Mouse (Mus musculus) urinary bladder, adult 18-20 months (tissue): ENCODE measurements around the gene Cdk14.

ENCODE experiments used
- DNase-seq, 2 experiments: peaks; one replicate each; pipeline ENCODE4 v3.0.0; 2022; ENCODE audit warnings: low spot score in 2 of 2, mixed read lengths in 2 of 2

The Cdk14 gene

DNA sequence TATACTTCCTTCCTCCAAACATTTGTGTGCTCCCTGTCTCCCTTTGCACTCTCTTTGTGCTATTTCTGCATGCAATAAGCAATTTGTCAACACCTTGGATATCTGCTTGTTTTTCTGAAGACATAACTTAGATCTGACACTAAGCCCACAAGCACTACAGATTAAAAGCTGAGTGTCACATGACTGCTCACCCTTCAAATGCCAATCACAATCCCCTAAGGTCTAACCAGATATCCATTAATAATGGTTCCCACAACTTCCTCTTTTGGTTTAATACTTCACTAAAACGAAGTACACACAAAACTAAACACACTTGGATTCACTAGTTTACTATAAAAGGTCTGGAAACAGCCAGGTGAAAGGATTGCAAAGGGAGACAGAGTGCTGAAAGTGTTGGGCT lies 348.6 kb downstream of the Cdk14 start:
- no peak for DNase-seq

DNA sequence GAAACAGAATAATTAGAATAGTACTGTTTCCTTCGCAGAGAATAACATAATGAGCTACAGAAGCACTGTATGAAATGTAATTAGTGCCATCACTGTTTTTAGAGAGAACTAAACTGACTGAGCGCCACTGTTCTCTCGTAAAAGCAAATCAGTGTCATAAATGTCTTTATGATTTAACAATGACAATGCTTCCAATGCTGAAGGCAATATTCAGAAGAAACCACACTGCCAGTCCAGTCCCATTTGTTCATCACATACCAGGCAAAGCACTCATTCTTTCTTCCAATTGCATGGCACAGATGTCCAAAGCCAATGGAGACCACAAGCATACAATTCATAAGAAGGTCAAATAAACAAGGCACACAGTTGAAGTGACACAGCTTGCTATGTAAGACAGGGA lies 355.4 kb downstream of the Cdk14 start:
- DNase-seq = no peak

DNA sequence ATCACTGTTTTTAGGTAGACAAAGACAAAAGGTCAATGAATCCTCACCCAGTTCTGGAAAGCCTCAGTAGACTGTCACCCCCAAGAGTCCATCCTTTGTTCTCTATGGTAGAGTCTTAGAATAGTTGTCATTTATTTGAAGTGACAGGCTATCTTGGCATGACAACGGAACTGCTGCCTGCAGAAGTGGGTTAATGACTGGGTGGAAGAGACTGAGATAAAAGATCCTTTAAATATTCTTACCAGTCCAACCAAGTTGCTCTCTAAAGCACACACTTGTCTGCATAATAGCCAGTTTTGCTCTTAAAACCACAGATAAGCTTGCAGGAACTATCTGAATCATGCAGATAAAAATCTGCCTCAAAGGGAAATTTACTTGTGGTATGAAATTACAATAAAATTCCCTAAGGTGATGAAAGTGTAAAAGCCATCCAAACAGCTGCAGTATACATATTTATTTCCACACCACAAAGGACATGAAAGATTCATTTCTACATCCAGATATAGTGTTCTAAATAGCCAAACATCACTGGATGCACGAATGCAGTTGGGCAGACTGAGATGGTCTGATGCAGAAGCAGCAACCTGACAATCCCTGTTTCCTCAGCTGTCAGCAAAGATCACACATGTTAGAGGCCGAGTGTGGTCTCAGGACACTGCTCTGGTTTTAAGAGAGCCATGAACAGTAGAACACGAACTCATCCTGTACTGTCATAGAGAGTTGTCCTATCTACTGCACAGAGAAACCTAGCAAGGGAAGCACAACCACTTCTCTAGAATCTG lies 363.8 kb downstream of the Cdk14 start:
- DNase-seq = no peak

DNA sequence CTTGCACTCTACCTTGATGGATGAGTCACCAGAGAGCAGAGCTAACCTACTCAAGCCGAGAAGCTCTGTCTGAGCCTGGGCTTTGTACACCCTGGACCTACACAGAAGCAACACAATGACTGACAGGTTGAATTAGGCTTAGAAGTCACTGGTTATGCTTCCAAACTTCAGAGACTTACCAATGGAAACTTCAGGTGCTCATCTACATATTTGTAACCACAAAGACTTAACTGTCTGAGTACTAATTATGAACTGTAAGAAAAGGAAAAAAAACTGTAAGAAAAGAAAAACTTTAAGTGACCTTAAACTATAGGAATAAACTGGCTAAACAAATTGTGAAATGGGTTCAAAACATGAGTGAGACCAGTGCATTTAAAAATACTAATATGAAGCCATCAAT lies 364.6 kb downstream of the Cdk14 start:
- DNase-seq = no peak

DNA sequence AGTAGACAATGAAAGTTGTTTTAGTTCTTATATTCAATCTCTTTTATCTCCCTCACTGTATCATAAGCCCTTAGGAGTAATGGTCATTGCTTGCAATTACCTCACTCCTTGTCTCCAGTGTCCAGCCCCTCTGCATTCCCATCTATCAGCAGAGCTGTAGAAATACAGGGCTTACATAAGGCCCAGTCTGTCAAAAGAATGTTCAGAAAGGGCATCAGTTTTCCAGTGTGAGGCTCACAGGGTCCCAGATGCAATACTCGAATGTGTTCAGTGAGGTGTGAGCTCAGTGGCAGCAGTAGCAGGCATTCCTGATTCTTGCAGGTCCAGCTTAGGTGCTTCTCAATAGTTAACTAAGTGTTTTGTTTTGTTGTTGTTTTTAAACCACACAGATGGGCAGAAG lies 365.8 kb downstream of the Cdk14 start:
- no peak for DNase-seq

DNA sequence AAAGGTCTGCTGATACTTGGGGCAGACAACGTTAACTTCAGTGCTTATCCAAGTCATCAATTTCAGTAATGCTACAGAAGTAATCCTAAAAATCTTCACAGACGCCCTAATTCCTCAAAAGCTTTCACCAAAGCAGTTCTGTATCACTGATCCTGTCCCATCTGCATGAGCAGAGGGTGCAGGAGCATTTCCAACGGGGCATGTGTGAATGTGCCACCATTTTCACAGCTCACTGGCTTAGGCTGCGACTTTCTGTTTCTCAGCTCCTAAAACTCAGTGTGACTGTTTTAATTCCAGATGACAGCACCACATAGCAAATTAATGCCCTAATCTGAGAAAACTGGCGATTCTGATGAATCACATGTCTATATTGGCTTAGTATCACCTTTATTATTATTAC lies 375.8 kb downstream of the Cdk14 start:
- no peak for DNase-seq

DNA sequence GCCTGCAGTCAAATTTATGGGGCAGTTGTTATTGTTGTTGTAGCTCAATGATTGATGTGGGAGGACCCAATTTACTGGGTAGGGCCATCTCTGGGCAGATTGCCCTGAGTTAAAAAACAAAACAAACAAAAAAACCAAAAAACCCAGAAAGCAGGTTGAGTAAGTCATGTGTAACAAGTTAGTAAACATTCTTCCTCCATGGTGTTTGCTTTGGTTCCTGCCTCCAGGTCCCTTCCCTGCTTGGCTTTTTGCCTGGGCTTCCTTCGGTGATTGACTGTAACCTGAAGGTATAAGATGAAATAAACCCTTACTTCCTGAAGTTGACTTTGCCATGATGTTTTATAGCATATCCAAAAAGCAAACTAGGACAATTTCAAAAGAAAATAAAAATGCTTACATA lies 377.4 kb downstream of the Cdk14 start:
- no peak for DNase-seq

DNA sequence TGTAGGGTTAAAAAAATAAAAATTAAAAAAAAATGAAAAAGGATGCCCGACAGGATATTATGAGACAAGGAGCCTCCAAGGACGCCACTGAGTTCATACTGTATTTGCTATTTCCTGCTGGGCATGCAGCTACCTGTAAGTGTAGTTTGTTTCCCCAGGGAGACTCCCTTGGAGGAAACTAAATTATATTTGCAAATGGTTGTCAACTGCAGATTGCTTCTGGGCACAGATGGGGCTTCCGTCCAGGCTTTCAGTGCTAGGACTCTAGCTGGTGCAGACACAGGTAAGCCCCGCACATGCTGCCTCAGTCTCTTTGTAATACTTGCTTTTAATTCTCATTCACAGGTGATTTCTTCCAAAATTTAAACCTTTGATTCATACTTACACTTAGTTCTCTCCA lies 378.6 kb downstream of the Cdk14 start:
- no peak for DNase-seq

DNA sequence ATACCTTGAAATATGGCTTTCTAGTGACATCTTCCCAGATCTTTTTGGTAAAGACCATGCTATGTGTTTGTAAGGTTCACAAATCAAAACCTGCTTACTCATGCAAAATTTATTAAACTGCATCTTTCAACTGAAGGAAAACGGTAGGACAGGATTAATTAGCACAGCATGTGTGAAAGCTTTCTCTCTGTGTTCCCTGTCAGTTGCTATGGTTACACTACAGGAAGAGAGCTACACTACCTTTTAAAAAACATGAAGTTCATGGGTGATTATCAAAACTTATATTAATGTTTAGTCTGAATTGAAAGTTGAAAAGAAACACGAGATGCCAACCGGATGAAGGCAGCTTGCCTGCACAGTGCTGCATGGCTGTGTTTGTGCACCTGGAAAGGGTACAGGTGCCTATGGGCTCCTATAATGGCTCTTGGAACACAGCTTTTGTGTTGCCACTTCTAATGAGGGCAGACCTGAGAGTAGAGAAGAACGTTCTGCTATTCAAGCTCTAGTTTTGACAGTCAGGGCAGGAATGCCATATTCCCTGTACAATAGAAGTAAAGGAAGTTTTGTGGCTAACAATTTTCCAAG lies 380.3 kb downstream of the Cdk14 start:
- no peak for DNase-seq

DNA sequence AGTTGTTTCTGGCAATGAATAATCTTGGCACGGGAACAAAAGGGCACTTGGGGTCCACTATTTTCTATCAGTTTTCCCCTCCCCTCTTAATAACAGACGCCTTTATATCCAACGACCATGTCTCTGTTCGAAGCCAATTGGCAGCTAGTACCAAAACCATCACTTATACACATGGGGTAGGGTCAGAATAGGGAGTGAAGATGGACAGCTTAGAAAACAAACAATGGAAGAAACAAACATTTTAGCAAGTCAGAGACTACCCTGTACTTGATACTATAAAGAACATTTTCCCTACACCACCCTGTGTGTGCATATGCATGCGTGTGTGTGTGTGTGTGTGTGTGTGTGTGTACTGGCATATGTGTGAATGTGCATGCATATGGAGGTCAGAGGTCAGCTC lies 386.7 kb downstream of the Cdk14 start:
- no peak for DNase-seq

DNA sequence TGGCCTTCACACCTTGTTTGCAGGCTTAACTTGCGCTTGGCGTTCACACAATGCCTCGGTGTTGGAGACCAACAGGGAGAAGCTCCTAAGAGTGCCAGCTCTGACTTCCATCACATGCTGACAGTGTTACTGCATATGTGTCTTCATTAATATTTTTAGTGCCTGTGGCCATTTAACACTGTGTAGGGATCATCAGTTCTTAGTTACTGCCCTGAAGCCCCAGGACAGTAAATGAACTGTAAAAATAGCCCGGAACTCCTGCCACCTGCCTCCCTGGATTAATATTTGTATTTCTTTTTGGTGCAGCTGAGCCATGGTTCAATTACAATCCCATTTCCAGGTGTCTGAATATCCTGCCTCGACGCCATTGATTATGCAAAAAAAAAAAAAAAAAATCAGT lies 387.3 kb downstream of the Cdk14 start:
- DNase-seq = no peak

DNA sequence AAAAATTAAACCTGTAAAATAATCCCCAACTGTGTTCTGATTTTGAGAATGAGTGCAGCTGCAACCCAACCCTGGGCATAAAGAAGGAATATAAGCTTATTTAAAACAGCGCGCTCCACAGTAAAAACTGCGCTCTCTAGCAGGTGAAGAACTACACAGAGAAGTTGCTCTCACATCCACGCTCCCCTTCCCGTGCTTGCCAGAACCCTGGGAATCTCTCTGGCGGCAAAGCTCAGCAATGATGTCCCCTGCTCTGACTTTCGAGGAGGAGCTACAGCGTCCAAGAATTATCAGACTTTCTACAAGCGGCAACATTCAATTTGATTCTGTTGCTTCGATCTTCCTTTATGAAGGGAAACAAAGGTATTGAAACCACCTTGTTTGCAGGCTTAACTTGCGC lies 387.7 kb downstream of the Cdk14 start:
- DNase-seq = no peak

DNA sequence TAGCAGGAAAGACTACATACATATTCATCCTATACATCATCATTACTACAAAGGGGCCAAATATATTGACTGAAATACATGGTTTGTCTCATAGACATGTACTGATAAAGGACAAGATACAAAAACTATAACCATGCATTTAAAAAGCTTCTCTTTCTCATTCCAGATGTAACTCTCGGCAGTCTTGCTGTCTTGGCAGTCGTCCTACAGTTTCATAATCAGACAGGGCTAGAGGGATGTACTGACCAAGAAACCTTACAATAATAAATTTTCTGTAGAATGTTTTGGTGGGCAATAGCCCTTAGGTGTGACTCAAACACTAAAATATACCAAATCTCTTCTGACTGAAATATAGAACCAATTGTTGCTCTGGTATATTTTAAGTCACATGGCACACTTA lies 389.7 kb downstream of the Cdk14 start:
- no peak for DNase-seq

DNA sequence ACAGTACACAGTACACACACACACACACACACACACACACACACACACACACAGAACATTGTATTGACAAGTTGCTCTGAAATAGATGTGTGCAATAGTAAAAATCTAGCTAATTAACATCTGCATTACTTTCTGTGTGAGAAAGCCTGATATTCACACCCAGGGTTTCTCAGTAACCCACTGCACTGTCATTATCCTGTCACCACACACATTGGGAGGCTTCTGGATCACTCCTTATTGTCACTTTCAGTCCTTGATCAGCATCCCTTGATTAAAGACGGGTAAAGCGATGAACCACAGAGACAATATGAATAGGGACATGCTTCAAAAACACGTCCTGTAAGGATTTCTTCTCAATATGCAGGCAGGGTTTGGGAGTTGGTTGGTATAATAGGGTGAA lies 401.2 kb downstream of the Cdk14 start:
- no peak for DNase-seq

DNA sequence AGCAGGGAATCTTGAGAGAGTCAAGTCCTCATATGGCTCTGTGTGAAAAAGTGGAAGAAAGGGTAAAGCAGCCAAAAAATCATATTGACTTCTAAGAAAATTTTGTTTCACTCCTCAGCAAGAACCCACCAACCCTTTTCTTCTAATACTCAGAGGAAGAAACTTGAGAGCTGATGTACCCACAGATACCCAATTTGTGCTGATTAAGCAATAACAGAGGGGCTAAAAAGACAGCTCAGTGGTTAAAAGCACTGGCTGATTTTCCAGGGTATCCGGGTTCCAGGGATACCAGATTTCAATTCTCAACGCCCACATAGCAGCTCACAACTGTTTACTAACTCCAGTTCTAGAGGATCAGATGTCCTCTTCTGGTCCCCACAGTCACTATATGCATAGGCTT lies 401.9 kb downstream of the Cdk14 start:
- no peak for DNase-seq

DNA sequence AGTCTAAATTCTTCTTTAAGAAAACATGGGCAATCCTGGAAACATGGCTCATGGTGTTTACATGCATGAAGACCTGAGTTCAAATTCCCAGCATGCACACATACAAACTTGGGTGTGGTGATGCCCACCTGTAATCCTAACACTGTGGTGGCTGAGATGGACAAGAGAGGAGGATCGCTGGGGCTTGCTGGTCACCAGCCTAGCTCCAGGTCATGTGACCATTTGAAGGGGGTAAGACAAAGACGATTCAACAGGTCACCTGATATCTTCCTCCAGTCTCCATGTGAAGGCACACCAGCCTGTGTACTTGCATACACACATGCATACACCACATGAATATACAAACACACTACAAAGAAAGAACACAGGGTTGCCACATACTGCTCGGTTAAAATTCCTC lies 406.3 kb downstream of the Cdk14 start:
- no peak for DNase-seq

DNA sequence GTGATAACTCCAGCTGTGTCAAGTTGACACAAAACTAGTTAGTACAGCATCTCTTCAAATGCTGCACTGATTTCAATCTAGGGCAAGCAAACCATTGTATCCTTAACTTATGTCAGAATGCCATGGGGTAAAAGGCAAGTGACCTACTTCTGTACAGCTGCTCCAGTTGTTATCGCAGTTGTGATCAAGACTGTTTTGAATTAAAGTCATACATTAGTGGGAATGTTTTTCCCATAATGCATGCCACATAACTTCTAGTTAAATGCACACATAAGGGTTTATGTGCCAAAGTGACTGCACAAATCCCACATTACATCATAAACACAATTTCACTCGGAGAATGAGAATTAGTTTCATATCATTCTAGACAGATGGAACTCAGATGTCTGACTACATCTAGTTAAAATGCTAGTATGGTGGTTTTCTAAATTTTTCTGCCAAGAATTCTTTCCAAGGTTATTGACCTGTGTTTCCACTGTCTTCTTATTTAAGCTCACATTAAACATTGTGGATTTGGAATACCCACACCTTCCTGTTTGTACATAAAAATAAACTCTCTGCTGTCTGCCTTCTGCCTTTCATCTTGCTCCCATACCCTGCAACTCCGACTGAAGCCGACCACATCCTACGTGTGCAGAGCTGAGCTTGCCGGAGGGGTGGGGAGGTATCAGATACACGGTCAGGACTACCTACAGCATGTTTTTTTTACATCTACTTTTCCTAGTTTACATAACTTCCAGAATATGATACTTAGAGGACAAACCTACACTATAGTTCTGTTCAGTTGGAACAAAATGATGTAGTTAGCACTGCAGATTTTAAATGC lies 407.4 kb downstream of the Cdk14 start:
- no peak for DNase-seq

DNA sequence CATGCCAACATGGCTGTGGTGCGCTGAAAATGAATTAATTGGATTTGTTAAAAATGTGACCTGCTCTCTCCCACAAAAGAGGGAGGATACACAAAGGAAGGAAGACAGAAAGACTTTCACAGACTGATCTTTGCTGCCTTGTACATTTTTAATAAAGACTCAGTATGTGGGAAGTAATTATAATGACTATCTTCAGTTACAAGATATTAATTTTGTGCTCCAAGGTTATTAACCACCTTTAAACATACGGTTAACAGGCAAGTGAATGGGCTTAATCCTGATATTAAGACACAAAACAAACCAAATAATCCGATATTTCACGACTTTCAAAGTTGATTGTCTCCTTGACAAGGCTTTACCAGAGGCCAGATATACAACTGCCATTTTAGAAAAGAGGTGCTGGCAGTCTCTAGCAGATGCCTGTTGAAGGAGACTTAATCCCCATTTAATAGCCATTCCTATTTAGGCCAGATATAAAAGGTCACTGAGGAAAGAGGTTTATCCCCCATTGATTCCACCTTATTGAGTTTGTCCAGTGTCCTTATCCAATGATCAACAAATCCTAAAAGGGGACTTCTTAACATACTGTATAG lies 411.9 kb downstream of the Cdk14 start:
- no peak for DNase-seq

DNA sequence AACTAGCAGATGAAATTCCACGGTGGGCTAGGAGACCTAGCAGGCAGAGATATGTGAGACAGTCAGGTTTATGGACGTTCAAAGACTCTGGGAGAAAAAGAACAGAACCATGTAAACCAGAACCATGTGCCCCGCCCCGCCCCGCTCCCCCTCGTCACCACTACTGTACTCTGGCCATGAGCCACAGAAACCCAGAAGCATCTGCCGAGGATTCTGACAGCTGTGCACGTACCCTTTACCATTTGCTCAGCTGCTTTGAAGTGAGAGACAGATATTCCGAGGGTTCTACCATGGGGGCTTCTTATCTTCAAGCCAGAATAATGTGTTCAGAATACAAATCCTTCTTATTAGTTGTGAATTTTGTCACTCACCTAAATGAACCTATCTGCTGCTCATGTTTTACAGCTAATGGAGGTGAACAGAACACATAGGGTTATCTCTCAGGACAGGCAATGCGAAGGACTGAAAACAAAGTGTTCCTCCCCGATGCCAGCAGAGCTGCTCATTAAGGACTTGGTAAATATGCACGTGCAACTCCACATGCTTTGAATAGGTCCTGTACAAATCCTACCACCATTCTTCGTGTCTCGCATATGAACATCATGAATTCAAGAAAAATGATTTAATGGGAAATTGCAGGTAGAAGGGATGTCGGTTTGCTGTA lies 412.5 kb downstream of the Cdk14 start:
- DNase-seq = no peak

DNA sequence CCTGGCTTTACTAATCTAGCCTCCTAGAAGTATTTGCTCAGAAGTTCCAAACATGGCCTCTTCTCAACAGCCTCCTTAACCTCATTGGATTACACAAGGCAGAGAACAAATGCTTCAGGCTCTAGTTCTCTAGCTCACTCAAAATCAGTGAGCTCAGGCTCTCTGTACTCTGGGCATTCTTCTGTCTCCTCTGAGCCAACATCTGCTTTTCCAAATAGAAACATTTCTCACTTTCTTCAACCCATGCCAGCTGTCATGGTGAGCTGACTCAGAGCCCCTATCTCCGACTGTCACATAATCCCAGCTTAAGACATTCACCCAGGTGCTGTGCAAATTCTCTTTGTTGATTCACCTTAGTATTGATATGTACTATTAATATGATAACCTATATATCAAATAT lies 414.5 kb downstream of the Cdk14 start:
- no peak for DNase-seq

DNA sequence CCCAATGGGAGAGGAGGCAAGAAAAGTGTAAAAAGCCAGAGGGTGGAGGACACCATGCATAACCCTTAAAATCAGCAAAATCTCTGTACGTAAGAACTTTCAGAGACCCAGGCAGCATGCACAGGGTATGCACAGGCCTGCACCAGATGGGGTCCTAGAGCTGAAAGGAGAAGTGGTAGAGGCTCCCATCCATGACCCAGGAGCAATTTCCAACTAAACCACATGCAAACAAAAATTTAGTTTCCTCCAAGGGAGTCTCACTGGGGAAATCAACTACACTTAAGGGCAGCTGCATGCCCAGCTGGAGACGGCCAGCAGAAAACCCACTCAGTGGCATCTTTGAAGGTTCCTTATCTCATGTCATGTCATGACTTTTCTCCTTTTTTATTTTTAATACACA lies 415.4 kb downstream of the Cdk14 start:
- no peak for DNase-seq

DNA sequence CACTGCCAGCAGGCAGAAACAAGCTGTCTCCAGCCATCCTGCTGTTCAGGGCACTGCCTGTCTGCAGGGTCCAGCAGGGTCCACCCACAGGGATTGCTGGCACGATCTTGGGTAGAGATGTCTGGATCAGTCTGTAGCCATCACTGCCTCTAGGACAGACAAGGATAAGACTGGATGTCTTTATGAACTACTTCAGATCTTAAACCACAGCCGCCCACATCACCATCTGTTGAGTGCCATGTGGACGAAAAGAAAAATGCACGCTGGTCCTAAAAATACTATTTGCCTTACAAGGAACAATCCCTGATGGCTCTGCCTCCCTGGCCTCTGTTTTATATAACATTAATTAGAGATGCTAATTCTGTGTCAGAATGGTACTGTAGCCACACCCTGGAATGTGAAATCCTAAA lies 426.9 kb downstream of the Cdk14 start:
- DNase-seq = no peak
